Mouse (Mus musculus): ENCODE measurements around the gene Tgfbr1. TPM values are rescaled to one million over a fixed set of nuclear protein-coding genes. Genes with fewer than 3 reads are reported as not detected.

The Tgfbr1 gene
- 46.9 and 47.5 TPM in 2 replicates for total RNA-seq (2014; rRNA removed)
- 13.9 and 16.8 TPM in 2 replicates for polyA plus RNA-seq (2015; fragmentation: Nextera tagmentation; extraction: Ambion mirVana)

DNA sequence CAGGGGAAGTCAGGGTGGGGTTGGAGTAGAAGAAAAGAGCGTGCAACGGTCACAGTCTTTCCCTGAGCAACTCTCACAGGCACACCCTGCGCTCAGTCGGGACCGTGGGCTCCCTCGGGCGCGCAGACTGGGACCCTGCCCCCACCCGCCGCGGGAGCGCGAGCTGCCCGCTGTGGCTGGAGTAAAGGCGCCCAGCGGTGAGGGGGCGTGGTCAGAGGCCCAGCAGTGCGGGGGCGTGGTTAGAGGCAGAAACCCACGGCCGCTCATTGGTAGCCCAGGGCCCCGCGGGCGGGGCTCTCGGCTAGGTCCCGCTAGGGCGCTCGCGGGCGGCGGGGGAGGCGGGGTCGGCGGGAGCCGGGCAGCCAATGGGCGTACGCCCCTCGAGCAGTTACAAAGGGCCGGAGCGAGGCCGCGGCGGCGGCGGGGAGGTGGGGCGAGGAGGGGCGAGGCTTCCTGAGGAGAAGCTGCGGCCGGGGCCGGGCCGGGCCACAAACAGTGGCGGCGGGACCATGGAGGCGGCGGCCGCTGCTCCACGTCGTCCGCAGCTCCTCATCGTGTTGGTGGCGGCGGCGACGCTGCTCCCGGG is at the start of gene Tgfbr1:
Tgfbr1 (plus strand) TSS at position 420 of the 586 bp plus-strand sequence.
- H3K4me1 ChIP-seq (ENCODE audit: insufficient read depth): peaks cover 6% of the 10 kb centered on the region
- DNase-seq (peak; percentile 96), ATAC-seq (peak; percentile 98)
- peak within 1 kb of the TSS; percentile 80 for H3K9ac ChIP-seq
- peak within 1 kb of the TSS; percentile 85 for H3K27ac ChIP-seq (ENCODE audit: low read depth, low read length)
- no peak for TF ChIP-seq CTCF (IDR thresholded peaks at IDR 0.05; ENCODE audit: low read depth)
- WGBS: under 1% methylated on average over 52 of the region's 65 CpGs
- H3K4me2 ChIP-seq (ENCODE audit: low read depth): peak within 1 kb of the TSS; percentile 94
- no peaks in the 10 kb centered on the region for H3K36me3 ChIP-seq (ENCODE audit: insufficient read depth)
- peak within 1 kb of the TSS; percentile 87 for H3K4me3 ChIP-seq (ENCODE audit: low read depth, low read length)
- H3K9me3 ChIP-seq (ENCODE audit: low read length): no peaks in the 10 kb centered on the region
- no peaks in the 10 kb centered on the region for H3K27me3 ChIP-seq (ENCODE audit: insufficient read depth, low read length)

DNA sequence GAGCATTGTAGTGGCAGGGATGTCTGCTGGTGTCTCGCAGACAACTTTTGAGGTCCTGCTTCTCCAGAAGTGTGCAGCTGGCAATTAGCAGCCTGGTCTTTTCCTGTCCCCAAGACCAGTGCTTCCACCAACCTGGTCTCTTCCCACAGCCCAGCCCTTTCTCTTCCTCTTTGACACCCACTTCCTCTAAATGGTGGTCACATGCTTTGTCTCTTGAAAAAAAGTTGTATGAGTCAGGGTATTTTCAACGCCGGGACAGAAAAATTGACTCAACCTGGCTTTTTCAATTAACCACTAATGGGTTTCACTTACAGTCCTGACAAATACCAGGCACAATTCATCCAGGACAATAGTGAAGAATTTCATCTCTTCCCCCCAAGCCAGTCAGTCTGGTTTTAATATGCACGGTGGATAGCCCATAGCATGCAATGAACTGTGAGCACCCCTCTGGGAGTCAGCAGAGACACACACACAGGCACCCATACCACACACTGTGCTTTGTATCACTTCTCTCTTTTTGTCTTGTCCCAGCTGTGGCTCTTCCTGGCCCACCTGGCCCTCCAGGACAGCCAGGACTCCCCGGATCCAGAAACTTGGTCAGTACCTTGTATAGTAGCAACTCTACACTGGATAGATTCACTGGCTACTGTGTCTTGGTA is 49.6 kb upstream of the Tgfbr1 start:
- WGBS: 85% methylated on average over 5 of the region's 5 CpGs
- ATAC-seq: no peak
- H3K27ac ChIP-seq (ENCODE audit: low read depth, low read length): no peak overlapping the region

DNA sequence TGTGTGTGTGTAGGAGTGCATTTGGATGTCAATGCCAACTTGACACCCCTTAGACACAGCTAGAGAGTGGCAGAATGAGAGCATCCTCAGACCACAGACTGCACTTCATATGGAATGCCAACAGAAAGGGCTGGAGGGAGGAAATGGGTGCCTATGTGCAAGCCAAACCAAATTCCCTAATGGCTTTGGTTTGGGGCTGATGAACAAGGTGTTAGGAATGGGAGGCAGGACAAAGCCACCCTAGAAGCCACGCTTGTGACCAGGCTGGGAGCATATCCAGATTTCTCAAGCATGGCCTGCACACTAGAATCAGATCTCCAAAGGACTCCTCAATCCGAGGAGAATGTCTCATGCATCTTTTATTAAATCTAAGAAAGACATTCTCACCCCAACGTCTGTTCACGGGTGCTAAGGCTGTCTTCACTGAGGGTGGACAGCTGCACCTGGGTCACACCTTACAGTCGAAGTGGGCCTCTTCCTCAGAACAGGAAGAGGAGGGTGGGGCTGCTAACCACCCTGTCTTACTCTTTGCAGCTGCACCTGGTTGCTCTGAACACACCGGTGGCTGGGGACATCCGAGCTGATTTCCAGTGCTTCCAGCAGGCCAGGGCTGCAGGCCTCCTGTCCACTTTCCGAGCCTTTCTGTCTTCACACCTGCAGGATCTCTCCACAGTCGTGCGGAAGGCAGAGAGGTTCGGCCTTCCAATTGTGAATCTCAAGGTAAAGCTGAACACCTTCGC is 43.0 kb upstream of the Tgfbr1 start:
- Histone ChIP-seq H3K9me3 (ENCODE audit: low read length) (no peaks in the 10 kb centered on the region), H3K27me3 (ENCODE audit: insufficient read depth, low read length) (no peaks in the 10 kb centered on the region), H3K27ac (ENCODE audit: low read depth, low read length) (no peak overlapping the region), H3K4me3 (ENCODE audit: low read depth, low read length) (no peak overlapping the region), H3K9ac (no peak overlapping the region), H3K4me1 (ENCODE audit: insufficient read depth) (peaks cover 3% of the 10 kb centered on the region; the same call in 1 of the 2 replicates), H3K36me3 (ENCODE audit: insufficient read depth) (no peaks in the 10 kb centered on the region), H3K4me2 (ENCODE audit: low read depth) (no peak overlapping the region)
- ATAC-seq (no peak), DNase-seq (no peak)
- no peak for TF ChIP-seq CTCF (IDR thresholded peaks at IDR 0.05; ENCODE audit: low read depth)
- 87% methylated on average over 12 of the region's 12 CpGs for WGBS

More for the DNA sequence above, 49.6 kb upstream of the Tgfbr1 start:
- no peak overlapping the region for H3K9ac ChIP-seq
- no peaks in the 10 kb centered on the region for H3K27me3 ChIP-seq (ENCODE audit: insufficient read depth, low read length)
- no peaks in the 10 kb centered on the region for H3K4me1 ChIP-seq (ENCODE audit: insufficient read depth)
- no peak for DNase-seq
- no peak overlapping the region for H3K4me3 ChIP-seq (ENCODE audit: low read depth, low read length)
- H3K4me2 ChIP-seq (ENCODE audit: low read depth): no peak overlapping the region
- no peaks in the 10 kb centered on the region; the same call in 1 of the 2 replicates for H3K36me3 ChIP-seq (ENCODE audit: insufficient read depth)
- TF ChIP-seq CTCF (IDR thresholded peaks at IDR 0.05; ENCODE audit: low read depth): no peak
- H3K9me3 ChIP-seq (ENCODE audit: low read length): no peaks in the 10 kb centered on the region

DNA sequence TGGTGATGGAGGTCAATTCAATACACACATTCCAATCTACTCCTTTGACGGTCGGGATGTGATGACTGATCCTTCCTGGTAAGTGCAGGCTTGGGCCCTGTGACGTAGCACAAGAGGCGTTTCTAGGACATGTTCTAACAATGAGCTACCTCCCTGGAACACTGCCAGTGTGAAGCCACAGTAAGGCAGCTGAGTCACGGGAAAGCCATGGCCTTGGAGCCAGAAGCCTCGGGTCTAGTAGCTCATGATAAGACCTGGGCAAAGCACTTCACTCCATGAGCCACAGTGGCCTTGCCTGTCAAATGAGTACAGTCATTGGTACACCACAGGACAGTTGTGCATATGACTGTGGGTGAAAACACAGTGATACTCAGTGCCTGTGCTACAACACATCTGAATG is 42.2 kb upstream of the Tgfbr1 start:
- Histone ChIP-seq H3K4me1 (ENCODE audit: insufficient read depth) (peaks cover 3% of the 10 kb centered on the region; the same call in 1 of the 2 replicates), H3K9me3 (ENCODE audit: low read length) (no peaks in the 10 kb centered on the region), H3K4me2 (ENCODE audit: low read depth) (no peak overlapping the region), H3K27me3 (ENCODE audit: insufficient read depth, low read length) (no peaks in the 10 kb centered on the region), H3K9ac (no peak overlapping the region), H3K36me3 (ENCODE audit: insufficient read depth) (no peaks in the 10 kb centered on the region), H3K27ac (ENCODE audit: low read depth, low read length) (no peak overlapping the region), H3K4me3 (ENCODE audit: low read depth, low read length) (no peak overlapping the region)
- DNase-seq: no peak
- no peak for TF ChIP-seq CTCF (IDR thresholded peaks at IDR 0.05; ENCODE audit: low read depth)
- no peak for ATAC-seq
- WGBS: 67% methylated on average over 6 of the region's 6 CpGs

DNA sequence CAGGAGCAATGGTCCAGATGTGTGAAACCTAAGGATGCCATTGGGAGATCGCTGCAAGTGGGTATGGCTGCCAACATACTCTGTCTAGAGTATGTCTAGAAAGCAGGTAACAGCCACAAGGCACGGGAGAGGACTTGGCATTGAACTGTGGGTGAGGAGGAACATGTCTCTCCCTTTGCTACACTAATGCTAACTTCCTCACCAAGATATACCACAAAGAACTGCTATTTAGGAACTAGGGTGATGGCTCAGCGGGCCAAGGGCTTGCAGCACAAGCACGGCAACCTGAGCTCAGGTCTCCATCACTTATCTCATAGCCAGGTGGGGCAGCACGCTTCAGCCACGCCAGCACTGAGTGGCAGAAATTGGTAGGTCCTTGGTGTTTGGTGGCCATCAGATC is 41.6 kb upstream of the Tgfbr1 start:
- Histone ChIP-seq H3K4me2 (ENCODE audit: low read depth) (no peak overlapping the region), H3K4me3 (ENCODE audit: low read depth, low read length) (no peak overlapping the region), H3K4me1 (ENCODE audit: insufficient read depth) (peaks cover 3% of the 10 kb centered on the region; the same call in 1 of the 2 replicates), H3K27ac (ENCODE audit: low read depth, low read length) (no peak overlapping the region), H3K9ac (no peak overlapping the region), H3K36me3 (ENCODE audit: insufficient read depth) (no peaks in the 10 kb centered on the region), H3K9me3 (ENCODE audit: low read length) (no peaks in the 10 kb centered on the region), H3K27me3 (ENCODE audit: insufficient read depth, low read length) (no peaks in the 10 kb centered on the region)
- ATAC-seq (no peak), DNase-seq (no peak)
- TF ChIP-seq CTCF (IDR thresholded peaks at IDR 0.05; ENCODE audit: low read depth): no peak
- 93% methylated on average over 6 of the region's 6 CpGs for WGBS

DNA sequence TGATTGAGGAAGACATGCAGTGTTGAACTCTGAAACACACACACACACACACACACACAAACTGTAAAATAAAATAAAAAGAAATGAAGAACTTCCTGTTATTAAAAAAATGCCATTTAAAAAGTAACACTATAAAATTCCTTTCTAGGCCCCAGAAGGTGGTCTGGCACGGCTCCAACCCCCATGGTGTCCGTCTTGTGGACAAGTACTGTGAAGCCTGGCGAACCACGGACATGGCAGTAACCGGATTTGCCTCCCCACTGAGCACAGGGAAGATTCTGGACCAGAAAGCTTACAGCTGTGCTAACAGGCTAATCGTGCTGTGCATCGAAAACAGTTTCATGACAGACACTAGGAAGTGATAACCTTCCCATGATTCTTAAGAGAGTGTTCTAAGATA is 41.1 kb upstream of the Tgfbr1 start:
- H3K4me2 ChIP-seq (ENCODE audit: low read depth): no peak overlapping the region
- H3K27me3 ChIP-seq (ENCODE audit: insufficient read depth, low read length): no peaks in the 10 kb centered on the region
- H3K9me3 ChIP-seq (ENCODE audit: low read length): no peaks in the 10 kb centered on the region
- no peak overlapping the region for H3K4me3 ChIP-seq (ENCODE audit: low read depth, low read length)
- ATAC-seq: no peak
- no peak for TF ChIP-seq CTCF (IDR thresholded peaks at IDR 0.05; ENCODE audit: low read depth)
- peaks cover 3% of the 10 kb centered on the region; the same call in 1 of the 2 replicates for H3K4me1 ChIP-seq (ENCODE audit: insufficient read depth)
- H3K27ac ChIP-seq (ENCODE audit: low read depth, low read length): no peak overlapping the region
- H3K9ac ChIP-seq: no peak overlapping the region
- DNase-seq: no peak
- H3K36me3 ChIP-seq (ENCODE audit: insufficient read depth): no peaks in the 10 kb centered on the region
- WGBS: 59% methylated on average over 7 of the region's 7 CpGs

All from forebrain, postnatal 0 days (tissue).